Mouse (Mus musculus): ENCODE data around the gene Ubp1.
A peak's percentile ranks its signal among the peaks of the same experiment; 100 is the strongest.
"Not testable (repeated sequence)": the region's sequence is repeated elsewhere in the genome, so short reads cannot be mapped to it uniquely, and the experiment has no call there.

The Ubp1 gene

DNA sequence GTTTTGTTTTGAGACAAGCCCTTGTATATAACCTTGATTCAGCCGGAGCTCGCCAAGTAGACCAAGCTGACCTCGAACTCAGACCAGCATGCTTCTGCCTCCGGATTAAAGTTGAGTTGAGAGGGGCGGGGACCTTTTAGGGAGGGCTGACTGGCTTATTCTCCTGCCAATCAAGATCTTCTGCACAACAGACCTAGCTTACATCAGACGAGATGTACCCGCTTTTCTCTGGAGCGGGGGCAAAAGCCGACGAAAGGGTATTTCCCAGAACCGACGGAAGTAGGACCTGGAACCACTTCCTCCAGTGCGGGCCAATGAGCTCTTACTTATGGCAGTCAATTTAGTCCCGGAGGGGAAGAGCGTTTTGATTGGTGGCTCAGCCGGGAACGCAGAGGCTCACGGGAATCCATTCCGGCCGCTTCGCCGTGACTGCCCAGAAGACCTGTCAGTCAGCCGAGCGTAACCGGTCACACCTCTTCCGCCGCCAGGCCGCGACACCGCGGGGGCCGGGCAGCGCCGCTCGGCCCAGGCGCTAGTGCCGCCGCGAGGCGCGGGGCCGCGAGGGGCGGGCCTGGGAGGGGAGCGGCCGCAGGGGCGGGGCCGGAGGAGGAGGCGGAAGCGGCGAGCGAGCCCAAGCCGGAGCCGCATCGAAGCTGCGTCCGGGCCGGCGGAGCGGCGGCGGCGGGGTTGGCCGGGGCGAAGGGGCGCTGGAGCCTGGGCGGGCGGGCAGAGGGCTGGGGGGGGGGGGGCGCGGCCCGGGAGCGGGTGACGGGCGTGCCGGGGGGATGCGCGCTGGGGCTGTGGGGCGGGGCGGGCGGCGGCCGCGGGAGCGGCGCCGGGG, at the start of gene Ubp1:
Gene Ubp1, plus strand, starts transcription at position 401 of the 841 bp plus-strand sequence.
- DNase-seq (ENCODE audit: low spot score in 2 of 2) = peak; percentile 96 to 98

DNA sequence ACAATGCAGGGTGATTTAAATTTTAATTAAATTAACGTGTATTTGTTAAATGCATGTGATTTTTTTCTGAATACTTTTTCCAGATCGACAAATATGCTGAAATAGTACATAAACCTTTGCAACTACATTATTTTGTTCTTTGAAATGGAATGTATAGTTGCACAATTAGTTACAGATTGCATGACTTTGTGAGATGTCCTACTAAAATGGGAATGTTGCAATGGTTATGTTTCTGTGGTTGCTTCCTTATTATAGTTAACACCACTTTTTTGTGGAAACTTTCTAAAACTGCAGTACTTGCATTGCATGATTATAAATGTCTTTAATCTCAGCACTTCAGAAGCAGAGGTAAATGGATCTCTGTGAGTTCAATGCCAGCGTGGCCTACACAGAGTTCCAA, 35.8 kb upstream of the Ubp1 start:
- no peak for DNase-seq (ENCODE audit: low spot score in 2 of 2)

DNA sequence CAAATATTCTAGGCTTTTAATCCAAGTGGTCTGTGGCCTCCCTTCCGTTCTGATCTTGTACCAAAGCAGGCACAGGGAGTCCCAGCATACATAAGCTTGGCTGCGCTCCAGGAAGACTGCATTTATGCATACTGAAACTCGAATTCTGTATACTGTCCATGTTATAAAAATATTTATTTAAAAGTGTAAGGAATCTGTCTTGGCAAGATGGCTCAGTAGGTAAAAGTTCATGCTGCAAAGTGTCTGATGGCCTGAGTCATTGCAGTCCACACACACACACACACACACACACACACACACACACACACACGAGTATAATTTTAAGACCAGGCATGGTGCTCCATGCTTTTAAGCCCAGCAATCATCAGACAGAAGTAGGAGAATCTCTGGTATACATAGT, 27.6 kb upstream of the Ubp1 start:
- DNase-seq (ENCODE audit: low spot score in 2 of 2) = no peak

DNA sequence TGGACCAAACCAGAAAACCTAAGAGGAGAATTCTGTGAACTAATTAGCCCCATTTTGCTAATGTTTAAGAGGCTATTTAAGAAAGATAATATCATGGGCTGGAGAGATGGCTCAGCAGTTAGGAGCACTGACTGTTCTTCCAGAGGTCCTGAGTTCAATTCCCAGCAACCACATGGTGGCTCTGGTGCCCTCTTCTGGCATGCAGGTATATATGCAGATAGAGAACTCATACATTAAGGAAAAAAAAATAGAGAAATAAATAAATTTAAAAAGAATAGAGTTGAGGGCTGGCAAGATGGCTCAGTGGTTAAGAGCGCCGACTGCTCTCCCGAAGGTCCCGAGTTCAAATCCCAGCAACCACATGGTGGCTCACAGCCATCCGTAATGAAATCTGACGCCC, 26.4 kb upstream of the Ubp1 start:
- DNase-seq (ENCODE audit: low spot score in 2 of 2) = not testable (repeated sequence)

DNA sequence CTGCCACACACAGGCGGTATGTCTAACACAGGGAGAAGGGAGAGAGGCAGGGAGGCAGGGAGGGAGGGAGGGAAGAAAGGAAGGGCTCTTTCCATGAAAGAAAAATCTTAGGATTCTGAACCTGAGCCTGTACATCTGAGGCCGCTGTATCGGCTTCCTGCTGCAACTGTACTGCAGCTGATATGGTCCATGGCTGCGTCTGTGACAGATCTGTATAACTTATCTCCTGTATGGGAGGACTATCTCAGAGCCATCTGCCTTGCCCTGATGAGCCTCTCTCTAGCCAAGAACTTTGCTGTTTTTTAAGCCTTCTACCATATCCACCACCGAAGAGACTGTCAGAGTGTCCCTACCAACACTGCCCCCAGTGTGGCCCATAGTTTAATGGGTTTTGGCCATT, 14.9 kb upstream of the Ubp1 start:
- no peak for DNase-seq (ENCODE audit: low spot score in 2 of 2)

DNA sequence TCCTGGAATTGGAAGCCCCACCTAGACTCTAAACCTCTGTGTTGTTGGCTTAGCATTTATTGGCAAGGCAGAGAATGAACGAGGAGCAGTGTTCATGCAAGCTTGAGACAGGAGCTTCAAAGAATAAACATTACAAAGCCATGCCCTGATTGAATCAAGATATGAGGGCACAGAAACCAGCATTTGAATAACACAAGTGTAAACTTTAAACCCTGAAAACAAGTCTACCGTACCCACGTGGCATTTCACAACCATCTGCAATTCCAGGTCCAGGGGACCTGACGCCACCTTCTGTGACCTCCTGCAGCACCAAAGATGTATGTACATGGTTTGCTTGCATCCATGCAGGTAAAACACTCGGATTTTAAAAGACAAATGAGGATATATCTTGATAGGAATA, 8.1 kb upstream of the Ubp1 start:
- no peak for DNase-seq (ENCODE audit: low spot score in 2 of 2)

DNA sequence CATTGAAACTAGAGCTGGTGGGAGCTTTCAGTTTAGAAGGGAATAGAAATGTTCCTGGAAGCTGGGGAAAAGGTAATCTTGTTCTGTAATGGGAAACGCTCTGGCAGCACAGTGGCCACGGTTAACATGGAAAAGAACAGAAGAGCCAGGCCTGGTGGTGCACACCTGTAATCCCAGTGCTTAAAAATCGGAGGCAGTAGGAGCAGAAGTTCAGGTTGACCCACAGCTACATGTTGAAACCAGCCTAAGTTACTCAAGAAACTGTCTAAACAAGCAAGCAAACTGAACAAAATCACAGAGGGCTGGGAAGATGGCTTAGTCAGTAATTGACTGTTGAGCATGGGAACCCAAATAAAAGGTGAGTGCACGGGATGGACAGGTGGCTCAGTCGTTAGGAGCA, 5.9 kb upstream of the Ubp1 start:
- DNase-seq (ENCODE audit: low spot score in 2 of 2) = no peak

DNA sequence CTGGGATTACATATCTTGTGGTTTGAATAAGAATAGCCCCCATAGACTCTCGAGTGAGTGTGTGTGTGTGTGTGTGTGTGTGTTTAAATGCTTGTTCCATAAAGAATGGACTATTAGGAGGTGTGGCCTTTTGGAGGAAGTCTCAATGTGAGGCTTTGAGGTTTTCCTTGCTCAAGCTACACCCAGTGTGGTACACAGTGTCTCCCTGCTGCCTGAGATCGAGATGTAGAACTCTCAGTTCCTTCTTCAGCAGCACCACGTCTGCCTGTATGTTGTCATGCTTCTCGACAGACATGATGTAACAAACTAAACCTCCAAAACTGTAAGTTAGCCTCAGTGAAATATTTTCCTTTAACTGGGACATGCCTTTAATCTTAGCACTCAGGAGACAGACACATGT, 2.1 kb upstream of the Ubp1 start:
- DNase-seq (ENCODE audit: low spot score in 2 of 2) = no peak

DNA sequence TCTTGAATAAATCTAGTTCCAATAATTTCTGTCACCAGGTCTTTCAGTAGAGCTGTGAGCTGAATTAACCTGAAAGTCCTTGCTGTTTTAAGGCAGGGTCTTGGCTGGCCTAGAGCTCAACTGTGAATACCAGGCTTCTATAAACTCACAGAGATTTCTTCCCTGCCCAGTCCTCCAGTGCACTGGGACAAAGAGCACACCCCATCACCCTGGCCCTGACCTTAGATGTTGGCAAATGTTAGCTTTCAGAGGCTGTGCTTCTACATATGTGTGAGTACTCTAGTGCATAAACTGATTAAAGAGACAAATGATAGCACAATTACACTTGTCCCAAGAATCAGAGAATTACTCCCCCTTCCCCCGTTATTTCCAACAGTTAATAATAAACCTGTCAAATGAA, 1.1 kb upstream of the Ubp1 start:
- no peak for DNase-seq (ENCODE audit: low spot score in 2 of 2)

DNA sequence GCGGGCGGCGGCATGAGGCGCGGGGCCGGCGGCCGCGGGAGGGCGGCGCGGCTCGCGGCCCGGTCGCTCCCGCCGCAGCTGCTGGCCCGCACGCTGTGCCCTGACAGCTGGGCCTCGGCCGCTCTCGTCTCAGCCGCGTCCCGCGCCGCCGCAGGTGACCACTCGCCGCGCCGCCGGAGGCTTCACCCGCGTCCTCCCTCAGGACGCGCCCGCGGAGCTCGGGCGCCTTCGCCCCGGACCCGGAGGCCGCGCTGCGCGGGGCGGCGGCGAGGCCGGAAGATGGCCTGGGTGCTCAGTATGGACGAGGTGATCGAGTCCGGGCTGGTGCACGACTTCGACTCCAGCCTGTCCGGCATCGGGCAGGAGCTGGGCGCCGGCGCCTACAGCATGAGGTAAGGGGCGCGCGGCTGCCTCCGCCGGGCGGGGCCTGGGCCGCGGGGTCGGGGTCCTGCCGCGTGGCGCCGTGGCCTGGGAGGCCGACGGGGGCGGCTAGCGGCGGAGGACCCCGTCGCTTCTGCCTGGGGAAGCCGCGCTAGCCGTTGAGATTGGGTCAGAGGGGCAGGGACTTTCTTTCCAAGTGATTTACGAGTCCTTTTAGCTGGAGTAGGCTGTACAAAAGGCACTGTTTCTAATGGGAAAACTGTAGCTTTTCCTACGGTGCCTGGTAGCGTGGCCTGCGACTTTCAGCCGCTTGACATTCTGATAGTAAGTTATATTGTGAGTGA, 803 bp downstream of the Ubp1 start:
- DNase-seq (ENCODE audit: low spot score in 2 of 2) = peak; percentile 11 to 17

DNA sequence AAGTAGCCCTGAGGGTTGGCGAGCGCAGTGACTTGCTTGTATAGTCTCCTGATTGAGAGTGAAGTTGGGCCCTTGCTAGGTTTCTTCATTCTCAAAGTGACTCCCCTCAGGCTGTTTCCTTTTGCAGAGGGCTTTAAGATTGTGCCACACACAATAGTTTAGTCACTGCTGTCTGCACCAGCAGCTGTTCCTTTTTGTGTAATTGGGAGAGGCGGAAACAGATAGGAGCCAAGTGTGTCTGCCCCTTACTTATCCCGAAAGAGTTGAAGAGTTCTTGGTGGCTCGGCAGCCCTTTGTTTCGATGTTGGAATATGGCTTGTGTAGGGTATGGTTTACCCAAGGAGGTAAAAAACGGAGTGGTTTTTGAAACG, 1.4 kb downstream of the Ubp1 start:
- peak in 1 of 2 experiments; percentile 8 for DNase-seq (ENCODE audit: low spot score in 2 of 2)

DNA sequence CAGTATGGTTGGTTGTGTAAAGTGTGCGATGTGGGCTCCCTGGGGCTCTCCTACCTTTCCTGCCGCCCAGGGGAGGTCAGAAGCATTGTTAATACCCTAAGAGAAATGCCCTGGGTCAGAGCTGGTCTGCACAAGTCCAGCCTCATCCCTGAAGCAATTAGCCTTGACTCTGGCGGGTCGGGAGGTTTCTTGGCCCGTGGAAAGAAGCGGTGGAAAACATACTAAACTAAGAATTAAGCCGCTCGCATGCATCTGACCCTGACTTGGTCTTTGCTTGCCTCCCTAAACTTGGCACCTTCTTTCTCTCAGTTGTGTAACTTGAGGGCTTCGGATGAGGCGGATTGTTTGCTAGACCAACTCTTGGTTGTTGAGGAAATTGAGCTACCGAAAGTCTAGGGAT, 1.8 kb downstream of the Ubp1 start:
- no peak for DNase-seq (ENCODE audit: low spot score in 2 of 2)

DNA sequence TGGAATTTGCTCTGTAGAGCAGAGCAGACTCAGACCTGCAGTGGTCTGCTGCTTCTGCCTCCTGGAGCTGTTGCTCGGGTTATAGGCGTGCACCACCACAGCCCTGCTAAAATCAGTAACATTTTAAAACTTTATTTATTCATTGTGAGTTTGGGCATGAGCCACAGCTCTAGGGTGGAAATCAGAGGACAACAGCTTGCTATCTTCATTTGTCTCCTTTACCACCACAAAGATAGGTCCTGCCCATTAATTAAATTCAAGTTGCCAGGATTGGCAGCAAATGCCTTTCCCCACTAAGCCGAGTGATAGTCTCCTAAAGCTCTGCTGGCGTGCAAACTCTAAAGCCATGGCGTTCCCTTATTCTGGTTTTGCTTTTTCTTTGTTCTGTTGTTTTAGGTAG, 4.9 kb downstream of the Ubp1 start:
- DNase-seq (ENCODE audit: low spot score in 2 of 2) = no peak

DNA sequence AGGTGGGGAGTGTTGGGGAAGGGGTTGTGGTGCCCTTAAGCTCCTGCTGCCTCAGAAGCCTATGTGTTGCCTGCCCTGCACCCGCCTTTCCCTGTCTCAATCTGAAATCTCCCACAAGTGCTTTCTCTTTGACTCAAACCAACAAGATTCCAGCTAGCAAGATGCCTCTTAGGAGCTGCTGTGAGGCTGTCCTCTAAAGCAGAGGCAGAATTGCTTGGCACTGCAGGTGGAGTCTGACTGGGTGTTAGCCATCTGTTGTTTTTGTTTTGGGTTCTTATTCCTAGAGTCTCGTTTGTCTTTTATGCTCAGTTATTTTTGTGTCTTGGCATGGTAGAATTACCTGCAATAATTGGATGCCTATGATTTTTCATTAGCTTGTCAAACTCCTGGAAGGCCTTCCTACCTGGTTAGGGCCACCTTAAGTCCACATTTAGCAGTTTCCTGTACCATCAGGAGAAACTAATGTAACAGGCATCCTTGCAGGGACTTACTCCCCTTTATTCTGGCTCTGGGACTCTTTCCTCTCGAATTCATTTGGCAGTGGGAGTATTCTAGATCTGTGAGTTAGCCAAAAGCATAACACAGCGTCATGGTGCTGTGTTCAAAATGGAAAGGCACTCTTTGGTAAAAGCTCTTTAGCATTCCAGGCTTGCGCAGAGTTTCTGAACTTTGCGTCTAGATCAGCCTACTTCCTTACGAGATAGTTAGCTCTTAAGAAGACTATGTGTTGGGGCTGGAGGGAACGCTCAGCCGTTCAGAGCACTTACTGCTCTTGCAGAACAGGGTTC, 8.5 kb downstream of the Ubp1 start:
- peak; percentile 8 to 37 for DNase-seq (ENCODE audit: low spot score in 2 of 2)

DNA sequence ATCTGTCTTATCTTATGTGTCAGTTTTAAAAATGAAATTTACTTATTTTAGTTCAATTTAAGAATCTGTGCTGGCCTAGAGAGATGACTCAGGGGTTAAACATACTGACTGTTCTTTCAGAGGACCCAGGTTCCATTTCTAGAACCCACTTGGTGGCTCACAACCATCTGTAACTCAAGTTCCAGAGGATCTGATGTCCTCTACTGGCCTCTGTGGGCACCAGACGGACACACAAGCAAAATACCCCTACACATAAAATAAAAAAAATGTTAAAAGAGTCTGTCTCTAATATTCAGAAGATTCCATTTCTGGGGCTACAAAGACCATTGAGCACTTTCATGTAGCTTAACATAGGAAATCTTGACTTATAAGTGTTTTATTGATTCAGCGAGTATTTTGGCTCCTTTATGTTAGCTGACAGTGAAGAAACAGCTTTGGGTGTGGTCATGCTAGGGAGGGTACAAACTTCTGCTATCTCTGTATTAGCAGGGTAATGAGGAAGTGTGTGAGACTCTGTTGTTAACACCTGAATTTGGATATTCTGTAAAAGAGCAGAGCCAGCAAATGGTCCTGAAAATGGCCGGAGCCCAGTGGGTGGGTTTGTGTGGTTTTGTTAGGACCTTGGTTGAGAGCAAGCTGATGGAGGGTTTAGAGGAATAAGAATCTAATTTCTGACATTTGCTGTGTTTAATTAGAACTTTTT, 10.5 kb downstream of the Ubp1 start:
- DNase-seq (ENCODE audit: low spot score in 2 of 2) = no peak

DNA sequence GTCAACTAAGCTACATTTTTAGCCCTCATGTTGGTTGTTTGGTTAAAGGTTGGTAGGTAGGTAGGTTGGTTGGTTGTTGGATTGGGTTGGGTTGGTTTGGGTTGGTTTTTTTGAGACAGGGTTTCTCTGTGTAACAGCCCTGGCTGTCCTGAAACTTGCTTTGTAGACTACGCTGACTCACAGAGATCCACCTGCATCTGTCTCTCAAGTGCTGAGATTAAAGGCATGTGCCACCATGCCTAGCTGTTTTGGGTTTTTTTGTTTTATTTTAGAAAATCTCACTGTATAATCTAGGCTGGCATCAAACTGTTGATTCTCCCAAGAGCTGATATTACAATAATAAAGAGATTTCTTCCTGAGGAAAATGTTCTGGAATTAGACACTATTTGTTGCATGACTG, 12.6 kb downstream of the Ubp1 start:
- DNase-seq (ENCODE audit: low spot score in 2 of 2) = no peak

DNA sequence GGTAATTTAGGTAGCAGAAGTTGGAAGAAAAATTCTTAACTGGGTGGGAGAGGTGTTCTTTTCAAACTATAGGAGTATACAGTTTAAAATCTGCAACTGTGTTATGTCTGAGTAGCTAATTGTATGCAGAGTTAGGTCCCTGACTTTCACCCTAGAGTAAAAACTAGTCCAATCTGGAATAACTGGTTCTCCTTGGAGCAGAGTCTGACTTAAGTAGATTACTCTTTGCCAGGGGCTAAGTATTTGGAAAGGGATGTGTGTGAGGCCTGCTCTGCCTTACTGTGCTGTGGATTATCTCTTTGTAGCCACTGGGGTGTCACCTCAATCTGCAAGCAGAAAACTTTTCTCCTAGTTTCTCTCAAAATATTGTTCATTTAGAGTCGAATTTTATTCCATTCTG, 16.5 kb downstream of the Ubp1 start:
- no peak for DNase-seq (ENCODE audit: low spot score in 2 of 2)

DNA sequence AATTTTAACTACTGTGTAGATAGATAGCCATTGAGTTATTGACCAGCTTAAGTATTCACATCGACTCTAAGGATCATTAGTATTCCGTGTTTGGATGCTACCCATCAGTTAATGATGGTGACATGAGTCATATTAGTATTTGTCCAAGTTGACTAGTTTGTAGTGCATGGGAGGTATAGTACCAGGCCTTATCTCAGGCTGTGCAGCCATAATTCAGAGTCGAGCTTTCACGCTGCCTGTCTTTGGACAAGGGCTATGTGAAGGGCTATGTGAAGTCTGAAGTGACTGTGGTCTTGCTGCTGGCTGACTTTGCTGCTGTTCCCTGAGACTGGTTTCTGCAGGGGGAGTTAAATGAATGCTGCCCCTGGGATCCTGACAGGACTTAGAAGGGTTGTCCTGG, 27.0 kb downstream of the Ubp1 start:
- DNase-seq (ENCODE audit: low spot score in 2 of 2) = no peak

DNA sequence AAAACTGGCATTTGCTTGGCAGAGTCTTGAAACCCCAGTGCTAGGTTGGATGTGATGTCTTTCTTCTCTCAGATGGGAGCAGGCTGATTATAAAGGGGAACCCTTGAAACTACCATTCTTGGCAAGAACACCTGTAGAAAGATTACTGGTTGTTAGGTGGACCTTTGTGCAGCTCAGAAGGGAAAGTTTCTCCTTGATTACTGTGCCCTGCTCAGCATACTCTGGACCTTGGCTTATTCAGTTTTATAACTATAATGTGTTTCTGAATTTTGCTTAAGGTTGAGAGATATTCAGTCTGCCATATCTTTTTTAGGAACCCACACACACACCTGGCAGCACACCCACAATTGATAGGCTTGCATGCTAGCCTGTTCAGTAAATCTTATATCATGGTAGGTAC, 33.0 kb downstream of the Ubp1 start:
- no peak for DNase-seq (ENCODE audit: low spot score in 2 of 2)

DNA sequence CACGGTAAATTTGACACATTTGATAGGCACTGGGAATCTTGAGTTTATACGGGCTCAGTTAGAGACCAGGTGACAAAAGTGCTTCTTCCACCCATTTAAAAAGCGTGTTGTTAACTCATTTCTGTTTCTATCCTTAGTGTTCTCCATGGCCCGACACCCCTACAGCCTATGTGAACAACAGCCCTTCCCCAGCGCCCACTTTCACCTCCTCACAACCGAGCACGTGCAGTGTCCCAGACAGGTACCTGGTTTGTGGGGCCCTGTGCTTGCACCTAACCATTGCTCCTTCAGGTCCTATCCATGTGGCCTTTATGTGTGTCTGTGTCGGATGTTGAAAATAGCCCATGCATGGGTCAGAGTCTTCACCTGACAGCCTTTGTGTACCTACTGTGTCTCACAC, 33.7 kb downstream of the Ubp1 start:
- no peak for DNase-seq (ENCODE audit: low spot score in 2 of 2)

DNA sequence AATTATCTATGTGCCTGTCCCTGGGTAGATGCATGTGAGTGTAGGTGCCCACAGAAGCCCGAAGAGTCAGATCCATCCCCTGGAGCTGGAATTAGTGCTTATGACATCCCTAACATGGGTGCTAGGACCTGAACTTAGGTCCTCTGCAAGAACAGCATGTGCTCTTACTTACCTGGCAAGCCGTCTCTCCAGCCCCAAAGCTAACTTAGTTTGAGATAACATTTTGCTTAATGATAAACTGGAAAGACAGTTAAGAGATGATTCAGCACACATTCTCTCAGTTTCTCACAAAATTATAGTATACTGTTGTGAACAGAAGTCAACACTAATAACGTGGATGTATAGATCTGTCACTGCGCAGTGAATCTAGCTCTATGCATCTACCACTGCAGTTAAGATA, 36.1 kb downstream of the Ubp1 start:
- DNase-seq (ENCODE audit: low spot score in 2 of 2) = no peak

DNA sequence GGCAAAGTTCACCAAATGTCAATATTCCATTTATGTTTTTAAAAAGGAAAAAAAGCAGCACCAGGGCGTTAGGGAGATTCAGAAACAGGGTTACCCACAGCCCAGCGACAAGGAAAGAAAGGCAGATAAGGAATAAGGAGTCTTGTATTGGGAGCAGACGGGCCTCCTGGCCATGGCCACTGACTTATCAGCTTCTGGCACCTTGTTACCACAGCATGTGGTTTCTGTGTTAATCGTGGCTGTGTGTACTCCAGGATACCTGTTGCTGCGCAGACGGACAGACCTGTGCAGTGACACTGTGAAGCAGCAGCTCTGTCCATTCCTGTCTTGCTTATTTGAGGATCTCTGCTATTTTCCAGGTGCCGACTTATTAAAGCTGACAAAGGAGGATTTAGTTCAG, 38.2 kb downstream of the Ubp1 start:
- no peak for DNase-seq (ENCODE audit: low spot score in 2 of 2)

All from frontal cortex, postnatal 36 days (tissue).